Mouse (Mus musculus): ENCODE results near the gene Zdhhc7.

Zdhhc7 gene

GRCm38 (mm10) chr8:120071684-120072083 lies 29.6 kb downstream of the Zdhhc7 start:
- peak; percentile 82 to 86 for DNase-seq (ENCODE audit: low spot score in 2 of 2)

- peak in 1 of 2 experiments; percentile 33 for DNase-seq (ENCODE audit: low spot score in 2 of 2)
Observed at GRCm38 (mm10) chr8:120067936-120068668, 33.2 kb downstream of the Zdhhc7 start.

- no peak for DNase-seq (ENCODE audit: low spot score in 2 of 2)
Observed at GRCm38 (mm10) chr8:120066226-120066625, 35.1 kb downstream of the Zdhhc7 start.

- DNase-seq (ENCODE audit: low spot score in 2 of 2), result no peak
Observed at GRCm38 (mm10) chr8:120065611-120066010, 35.7 kb downstream of the Zdhhc7 start.

GRCm38 (mm10) chr8:120063326-120063725 lies 38.0 kb downstream of the Zdhhc7 start:
- no peak for DNase-seq (ENCODE audit: low spot score in 2 of 2)

GRCm38 (mm10) chr8:120062742-120063141 lies 38.5 kb downstream of the Zdhhc7 start:
- no peak for DNase-seq (ENCODE audit: low spot score in 2 of 2)

GRCm38 (mm10) chr8:120057078-120057477 lies 44.2 kb downstream of the Zdhhc7 start:
- DNase-seq (ENCODE audit: low spot score in 2 of 2), result peak in 1 of 2 experiments; percentile 20

- no peak for DNase-seq (ENCODE audit: low spot score in 2 of 2)
Observed at GRCm38 (mm10) chr8:120054833-120055232, 46.4 kb downstream of the Zdhhc7 start.

GRCm38 (mm10) chr8:120052318-120052717 lies 49.0 kb downstream of the Zdhhc7 start:
- DNase-seq (ENCODE audit: low spot score in 2 of 2), result no peak

GRCm38 (mm10) chr8:120051908-120052307 lies 49.4 kb downstream of the Zdhhc7 start:
- no peak for DNase-seq (ENCODE audit: low spot score in 2 of 2)

GRCm38 (mm10) chr8:120051006-120051405 lies 50.3 kb downstream of the Zdhhc7 start:
- no peak for DNase-seq (ENCODE audit: low spot score in 2 of 2)

GRCm38 (mm10) chr8:120050376-120050775 lies 50.9 kb downstream of the Zdhhc7 start:
- no peak for DNase-seq (ENCODE audit: low spot score in 2 of 2)

GRCm38 (mm10) chr8:120049949-120050348 lies 51.3 kb downstream of the Zdhhc7 start:
- no peak for DNase-seq (ENCODE audit: low spot score in 2 of 2)

GRCm38 (mm10) chr8:120046258-120047020 lies 54.8 kb downstream of the Zdhhc7 start:
- DNase-seq (ENCODE audit: low spot score in 2 of 2), result peak; percentile 60 to 91

- no peak for DNase-seq (ENCODE audit: low spot score in 2 of 2)
Observed at GRCm38 (mm10) chr8:120045471-120045870, 55.8 kb downstream of the Zdhhc7 start.

- DNase-seq (ENCODE audit: low spot score in 2 of 2), result no peak
Observed at GRCm38 (mm10) chr8:120044907-120045306, 56.4 kb downstream of the Zdhhc7 start.

- DNase-seq (ENCODE audit: low spot score in 2 of 2), result peak; percentile 13 to 46
Observed at GRCm38 (mm10) chr8:120042542-120043312, 58.6 kb downstream of the Zdhhc7 start.

GRCm38 (mm10) chr8:120040861-120041260 lies 60.4 kb downstream of the Zdhhc7 start:
- DNase-seq (ENCODE audit: low spot score in 2 of 2), result peak in 1 of 2 experiments; percentile 23

- DNase-seq (ENCODE audit: low spot score in 2 of 2), result no peak
Observed at GRCm38 (mm10) chr8:120039313-120039919, 61.9 kb downstream of the Zdhhc7 start.

- DNase-seq (ENCODE audit: low spot score in 2 of 2), result no peak
Observed at GRCm38 (mm10) chr8:120038741-120039140, 62.5 kb downstream of the Zdhhc7 start.

- DNase-seq (ENCODE audit: low spot score in 2 of 2), result no peak
Observed at GRCm38 (mm10) chr8:120037611-120038010, 63.7 kb downstream of the Zdhhc7 start.

GRCm38 (mm10) chr8:120037199-120037598 lies 64.1 kb downstream of the Zdhhc7 start:
- DNase-seq (ENCODE audit: low spot score in 2 of 2), result no peak

Data from urinary bladder, postnatal 36 days (tissue).